Mouse (Mus musculus): ENCODE measurements around the gene Azin2.

Gene Azin2

DNA sequence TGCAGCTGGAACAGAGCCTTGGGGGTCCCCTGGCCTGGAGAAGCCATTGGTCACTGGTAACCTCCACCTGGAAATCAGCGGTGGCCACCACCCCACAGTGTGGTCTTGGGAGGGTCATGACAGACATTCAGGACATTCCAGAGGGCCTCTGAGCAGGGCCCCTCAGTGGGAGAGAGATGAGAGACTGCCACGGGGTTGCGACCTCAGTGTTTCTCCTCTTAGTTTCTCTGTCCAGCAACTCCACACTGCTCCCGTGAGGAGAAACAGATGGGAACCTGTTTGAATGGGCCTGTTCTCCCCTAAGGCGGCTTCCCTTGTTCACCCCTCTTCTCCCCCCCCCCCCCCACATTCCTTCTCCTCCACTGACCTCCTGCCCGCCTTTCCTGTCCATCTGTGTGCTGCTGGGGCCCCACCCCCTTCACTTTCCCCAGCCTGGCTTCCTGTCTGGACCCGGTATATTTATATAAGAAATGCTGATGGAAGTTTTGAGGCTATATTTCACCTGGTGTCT, 64.3 kb downstream of the Azin2 start:
- DNase-seq (ENCODE audit: low spot score in 2 of 2) = no peak

DNA sequence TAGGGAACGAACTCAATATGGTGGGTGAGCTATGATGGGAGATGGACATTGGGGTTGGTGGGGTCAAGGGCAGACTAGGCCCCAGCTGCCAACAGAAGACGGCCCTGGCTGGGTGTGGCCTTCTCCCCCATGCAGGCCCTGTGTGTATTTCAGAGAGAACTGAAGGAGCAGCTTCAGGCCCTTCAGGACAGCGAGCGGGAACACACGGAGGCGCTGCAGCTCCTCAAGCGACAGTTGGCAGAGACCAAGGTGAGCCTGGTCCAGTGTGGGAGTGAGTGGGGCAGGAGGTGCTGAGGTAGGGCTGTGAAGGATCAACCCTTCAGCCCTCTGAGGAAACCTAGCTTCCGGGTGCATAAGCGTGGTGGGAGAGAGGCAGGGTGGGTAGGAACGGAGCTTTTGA, 65.6 kb downstream of the Azin2 start:
- no peak for DNase-seq (ENCODE audit: low spot score in 2 of 2)

DNA sequence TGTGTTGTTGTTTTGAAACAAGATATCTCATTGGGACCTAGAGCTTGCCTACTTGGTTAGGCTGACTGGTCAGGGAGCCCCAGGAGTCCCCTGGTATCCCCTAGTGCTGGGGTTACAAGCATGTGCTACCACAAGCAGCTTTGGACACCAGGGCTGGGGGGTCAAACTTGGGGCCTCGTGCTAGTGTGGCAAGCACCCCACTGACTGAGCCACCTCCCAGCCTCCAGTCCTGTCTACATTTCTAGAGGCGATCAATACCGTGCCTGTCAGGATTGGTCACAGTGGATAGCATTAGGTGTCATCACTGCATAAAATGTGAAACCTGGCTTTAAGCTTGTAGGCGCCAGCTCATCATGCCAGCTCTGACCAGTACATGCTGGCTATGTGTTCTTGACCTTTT, 66.4 kb downstream of the Azin2 start:
- DNase-seq (ENCODE audit: low spot score in 2 of 2) = no peak

DNA sequence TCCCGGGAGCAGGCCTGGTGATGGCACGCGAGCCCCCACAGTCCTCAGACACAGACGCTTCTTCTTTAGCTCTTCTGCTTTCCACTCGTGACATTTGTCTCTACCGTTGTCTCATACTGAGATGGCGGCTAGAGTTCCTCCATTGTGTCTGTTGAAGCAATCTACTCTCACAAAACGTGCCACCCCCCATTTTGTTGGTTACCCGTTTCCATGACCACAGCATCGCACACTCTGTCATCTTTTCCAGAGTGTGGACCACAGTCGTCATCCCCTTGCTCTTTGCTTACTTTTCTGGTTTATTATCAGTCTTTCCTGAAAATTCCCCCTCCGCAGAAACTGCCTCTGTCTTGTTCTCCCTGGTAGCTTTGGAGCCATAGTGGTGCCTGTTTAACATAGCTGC, 68.1 kb downstream of the Azin2 start:
- DNase-seq (ENCODE audit: low spot score in 2 of 2) = no peak

DNA sequence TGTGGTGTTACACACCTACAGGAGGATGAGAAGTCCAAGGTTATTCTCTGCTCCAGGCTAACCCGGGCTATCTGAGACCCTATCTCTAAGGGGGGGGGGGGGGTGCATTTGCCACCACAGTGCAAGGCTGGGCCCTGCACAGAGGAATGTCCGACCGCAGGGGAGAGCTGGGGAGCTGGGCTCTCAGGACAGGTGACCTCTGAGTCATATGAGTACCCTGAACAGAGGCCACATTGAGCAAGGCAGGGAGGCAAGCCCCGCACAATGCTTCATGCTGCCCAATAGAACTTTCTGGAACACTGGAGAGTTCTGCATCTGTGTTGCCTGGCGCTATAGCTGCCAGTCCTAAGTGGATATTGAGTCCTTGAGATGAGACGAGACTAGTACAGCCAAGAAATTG, 70.1 kb downstream of the Azin2 start:
- DNase-seq (ENCODE audit: low spot score in 2 of 2) = no peak

DNA sequence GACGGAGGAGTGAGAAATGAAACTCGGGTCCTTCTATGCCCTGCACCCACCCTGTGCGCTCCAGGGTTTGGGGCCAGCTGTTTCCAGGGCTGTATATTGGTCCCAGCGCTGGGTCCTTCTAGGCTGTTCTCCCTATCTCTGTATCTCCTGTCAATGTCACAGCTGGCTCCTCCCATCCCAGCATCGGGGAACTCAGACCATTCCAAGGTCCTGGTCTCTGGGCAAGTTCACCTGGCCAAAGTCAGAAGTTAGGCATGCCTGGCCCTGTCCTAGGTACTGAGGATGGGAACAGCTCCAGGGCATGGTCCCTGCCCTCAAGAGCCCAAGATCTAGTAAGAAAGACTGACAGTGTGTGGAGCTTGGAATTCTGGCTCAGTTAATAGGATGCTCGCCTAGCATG, 70.5 kb downstream of the Azin2 start:
- no peak for DNase-seq (ENCODE audit: low spot score in 2 of 2)

DNA sequence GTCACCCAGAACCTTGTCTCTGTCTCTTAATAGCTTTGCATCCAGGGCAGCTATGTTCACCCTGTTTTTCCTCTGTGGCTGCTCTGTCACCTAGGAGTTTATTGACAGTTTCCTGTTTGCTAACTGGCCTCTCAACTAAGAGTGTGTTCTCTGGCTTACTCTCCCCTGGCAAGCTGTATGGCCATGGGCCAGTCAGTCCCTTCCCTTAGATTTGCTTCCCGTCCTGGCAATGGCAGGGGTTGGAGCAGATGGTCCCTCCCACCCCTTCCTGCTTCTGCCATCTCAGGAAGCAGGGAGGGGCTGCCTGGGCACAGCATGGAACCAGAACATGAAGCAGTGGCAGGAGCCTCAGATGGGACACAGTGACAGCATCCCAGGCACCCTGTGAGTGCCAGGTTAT, 71.1 kb downstream of the Azin2 start:
- peak in 1 of 2 experiments; percentile 66 for DNase-seq (ENCODE audit: low spot score in 2 of 2)

DNA sequence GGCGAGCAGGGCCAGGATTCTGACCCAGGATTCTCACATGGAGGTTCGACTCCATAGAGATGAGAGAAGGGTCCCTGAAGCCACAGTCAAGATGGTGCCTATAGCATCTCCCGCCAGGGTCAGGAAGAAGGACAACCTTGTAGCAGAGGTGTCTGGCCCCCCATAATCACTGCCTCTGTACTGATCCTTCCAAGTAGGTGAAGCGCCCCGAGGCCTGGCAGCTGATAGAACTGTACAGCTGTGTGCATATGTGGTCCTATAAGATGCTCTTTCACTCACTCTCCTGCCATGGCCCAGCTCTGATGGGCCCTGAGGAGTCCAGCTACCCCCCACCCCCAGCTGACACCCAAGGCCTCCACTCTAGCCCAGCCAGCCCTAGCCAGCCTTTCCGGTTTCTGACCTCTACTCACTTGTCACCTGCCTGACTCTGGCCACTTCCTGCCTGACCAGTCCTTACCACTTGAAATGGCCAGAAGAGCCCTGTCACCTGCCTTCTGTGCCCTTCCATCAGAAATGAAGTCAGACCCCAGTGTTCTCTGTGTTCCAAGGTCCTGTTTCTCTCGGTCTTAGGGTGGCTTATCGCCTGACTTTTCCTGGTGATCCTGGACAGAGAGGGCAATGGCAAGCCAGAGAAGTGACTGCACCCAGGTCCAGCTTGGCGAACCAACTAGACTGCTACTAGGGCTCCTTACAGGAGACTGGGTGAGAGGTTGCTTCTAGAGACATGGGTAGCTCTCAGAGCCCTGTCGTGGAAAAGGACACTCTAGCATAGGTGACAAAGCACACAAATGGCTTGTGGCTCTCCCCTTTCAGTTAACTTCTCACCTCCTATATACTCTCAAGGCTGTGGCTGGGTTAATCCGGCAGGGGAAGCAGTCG, 72.3 kb downstream of the Azin2 start:
- DNase-seq (ENCODE audit: low spot score in 2 of 2) = no peak

DNA sequence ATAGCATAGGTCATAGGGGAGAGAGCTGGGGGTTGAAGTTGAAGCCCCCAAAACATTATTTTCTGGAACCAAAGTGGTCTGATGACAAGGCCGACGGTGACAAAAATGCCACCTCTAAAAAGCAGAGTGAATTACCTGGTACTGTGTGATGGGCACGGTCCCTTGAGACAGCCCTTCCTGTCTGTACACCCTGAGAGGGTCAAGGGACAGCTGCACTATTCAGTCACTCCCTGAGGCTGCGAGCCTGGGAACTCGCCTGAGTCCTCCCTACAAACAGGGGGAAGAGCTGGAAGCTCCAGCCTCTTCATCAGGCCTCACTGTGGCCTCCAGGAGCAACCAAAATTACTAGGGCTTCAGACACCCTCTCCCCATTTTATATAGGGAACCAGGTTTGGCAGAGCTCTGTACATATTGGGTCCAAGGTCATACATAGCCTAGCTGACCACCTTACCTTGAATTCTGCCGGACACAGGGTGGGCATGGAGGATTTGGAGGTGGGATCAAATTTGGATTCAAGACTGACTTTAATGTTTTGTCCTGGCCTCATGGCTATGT, 73.7 kb downstream of the Azin2 start:
- no peak for DNase-seq (ENCODE audit: low spot score in 2 of 2)

DNA sequence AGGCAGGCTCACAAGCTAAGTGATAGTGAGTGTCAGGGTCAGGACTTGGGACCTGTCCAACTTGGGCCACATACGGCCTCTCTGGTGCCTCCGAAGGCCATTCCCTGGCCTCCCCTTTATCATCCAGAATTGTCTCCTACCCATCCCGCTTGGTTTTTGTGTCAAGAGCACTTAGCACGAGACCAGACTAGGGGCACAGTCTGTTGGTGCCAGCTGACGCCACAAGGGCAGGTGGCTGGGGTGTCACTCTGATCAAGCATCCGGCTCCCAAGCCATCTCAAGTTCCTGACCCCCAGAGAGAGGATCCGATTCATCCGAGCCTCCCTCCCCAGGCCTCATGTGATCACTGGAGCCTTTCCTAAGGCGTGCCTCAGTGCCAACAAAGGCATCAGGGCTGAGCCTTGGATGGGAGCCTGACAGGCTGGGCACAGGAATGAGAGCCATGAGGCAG, 74.6 kb downstream of the Azin2 start:
- DNase-seq (ENCODE audit: low spot score in 2 of 2) = no peak

DNA sequence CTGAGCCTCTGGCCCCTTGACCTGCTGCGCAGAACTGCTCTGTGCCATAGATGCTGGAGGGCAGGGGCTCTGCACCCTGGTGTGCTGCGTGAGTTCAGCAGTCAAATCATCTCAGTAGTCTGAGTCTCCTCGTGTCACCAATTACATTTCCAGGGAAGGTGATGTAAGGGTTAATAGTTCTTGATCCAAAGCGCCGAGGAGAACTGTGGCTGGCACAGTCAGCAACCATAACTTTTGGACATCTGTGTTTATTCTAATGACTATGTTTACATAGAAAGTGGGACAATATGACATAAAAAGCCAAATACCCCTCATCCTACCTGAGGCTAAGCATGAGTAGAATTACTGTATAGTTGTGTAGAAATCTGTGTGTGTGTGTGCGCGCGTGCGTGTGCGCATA, 75.2 kb downstream of the Azin2 start:
- no peak for DNase-seq (ENCODE audit: low spot score in 2 of 2)

DNA sequence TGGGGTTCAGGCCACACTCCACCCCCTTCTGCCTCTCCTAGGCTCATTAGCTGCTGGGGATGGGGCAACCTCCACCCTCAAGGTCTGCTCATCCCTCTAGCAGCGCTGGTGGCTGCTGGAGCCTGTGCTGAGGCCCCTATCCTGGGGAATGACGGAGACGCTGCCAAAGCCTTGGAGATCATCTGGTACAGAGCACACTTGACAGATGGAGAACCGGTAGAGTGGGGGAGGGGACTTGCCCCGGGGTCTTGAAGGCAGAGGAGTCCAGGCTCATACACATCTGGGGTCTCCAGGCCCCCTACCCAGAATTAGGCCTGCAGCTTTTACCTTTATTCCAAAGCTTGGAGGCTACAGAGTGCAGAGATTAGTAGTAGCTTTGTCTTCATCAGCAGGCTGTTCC, 75.7 kb downstream of the Azin2 start:
- DNase-seq (ENCODE audit: low spot score in 2 of 2) = no peak

DNA sequence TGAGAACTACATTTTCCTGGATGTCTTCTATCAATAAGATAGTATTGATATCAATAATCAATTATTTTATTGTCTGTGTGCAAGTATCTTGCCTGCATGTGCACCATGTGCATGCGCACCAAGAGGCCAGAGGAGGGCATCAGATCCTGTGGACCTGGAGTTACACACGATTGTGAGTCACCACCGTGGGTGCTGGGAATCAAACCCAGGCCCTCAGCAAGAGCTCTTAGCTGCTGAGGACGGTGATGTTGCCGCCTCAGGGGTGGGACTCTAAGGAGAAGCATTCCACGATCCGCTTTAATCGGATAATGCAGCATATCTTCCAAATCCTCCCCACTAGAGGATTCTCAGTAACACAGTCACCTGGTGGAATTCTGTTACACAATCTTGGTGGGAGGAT, 76.7 kb downstream of the Azin2 start:
- DNase-seq (ENCODE audit: low spot score in 2 of 2) = no peak

DNA sequence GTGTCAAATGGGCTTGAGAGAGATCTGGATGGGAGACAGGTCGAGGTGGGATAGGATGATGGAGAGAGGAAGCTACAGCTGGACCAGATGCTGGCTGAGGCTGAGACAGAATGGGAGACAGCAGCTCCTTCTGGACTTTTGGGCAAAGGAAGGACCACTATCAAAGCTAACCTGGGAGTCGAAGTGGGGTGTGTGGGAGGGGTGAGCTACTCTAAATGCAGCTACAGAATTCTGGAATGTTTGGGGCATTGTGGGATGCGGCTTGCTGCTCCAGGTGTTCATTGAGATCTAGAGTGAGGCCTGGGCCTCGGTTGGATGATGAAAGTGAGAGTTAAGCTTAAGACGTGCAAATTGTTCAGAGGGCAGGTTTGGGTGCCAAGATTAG, 77.5 kb downstream of the Azin2 start:
- DNase-seq (ENCODE audit: low spot score in 2 of 2) = no peak

DNA sequence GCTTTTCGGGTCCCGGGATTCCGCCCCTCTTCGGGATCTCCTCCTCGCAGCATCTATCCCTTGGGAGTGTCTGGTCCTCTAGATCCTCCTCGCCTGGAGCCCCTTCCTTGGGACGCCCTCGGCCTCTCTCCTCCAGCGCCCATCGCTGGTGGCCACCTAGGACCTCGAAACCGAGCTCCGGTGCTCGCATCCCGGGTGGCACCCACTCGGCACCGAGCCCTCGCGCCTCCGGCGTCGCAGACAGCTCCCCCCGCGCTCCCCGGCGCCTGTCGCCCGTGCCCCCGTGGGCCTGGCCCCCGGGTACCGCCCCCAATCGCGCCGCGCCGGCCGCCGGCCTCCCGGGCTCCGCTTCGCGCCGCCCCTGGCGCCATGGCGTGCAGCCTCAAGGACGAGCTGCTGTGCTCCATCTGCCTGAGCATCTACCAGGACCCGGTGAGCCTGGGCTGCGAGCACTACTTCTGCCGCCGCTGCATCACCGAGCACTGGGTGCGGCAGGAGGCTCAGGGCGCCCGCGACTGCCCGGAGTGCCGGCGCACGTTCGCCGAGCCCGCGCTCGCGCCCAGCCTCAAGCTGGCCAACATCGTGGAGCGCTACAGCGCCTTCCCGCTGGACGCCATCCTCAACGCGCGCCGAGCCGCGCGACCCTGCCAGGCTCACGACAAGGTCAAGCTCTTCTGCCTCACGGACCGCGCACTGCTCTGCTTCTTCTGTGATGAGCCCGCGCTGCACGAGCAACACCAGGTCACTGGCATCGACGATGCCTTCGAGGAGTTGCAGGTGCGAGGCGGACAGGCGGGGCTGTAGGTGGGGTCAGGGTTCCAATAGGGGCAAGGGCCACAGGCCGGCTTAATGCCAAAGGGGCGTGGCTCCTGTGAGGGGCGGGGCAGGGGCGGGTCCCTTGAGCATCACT, 78.2 kb downstream of the Azin2 start:
- DNase-seq (ENCODE audit: low spot score in 2 of 2) = peak in 1 of 2 experiments; percentile 44

DNA sequence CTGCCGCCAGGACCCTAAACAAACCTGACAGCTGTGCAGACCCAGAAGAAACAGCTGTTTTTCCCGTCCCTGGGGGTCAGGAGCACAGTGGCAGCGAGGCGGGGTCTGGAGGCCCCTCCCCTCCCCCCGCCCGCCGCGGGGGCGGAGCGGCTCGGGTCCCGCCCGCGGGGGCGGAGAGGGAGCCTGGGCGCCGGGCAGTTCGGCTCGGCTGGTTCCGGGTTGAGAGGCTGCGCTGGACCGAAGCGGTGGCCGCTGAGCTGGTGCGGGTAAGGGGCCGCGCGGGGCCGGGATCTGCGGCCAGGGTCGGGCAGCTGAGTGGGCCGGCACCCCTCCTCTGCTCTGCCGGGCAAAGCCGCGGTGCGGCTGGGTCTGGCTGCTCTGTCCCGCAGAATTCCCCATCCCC, 78.9 kb downstream of the Azin2 start, which contains the start of gene Trim62:
TSS of gene Trim62 (plus strand) at position 202 of the 403 bp plus-strand sequence.
- DNase-seq (ENCODE audit: low spot score in 2 of 2) = peak in 1 of 2 experiments; percentile 43

All from left cerebral cortex, adult 9 months (tissue).